Comparison of ENCODE assay signal across 8 mouse cellular contexts in genomic region chr4:136178475-136178921, GRCm38 (mm10). TPM values are rescaled to one million over a fixed set of nuclear protein-coding genes. Genes with fewer than 3 reads are reported as not detected.
DNase-seq lines count a peak whose midpoint lies in the region; ATAC-seq and TF ChIP-seq lines count a peak whose summit lies in the region.

No protein-coding gene starts in this region.

- H3K4me2 ChIP-seq in heart, embryonic 12.5 days, result peak overlapping the region; percentile 45; the same call in 1 of the 2 replicates
- H3K4me2 ChIP-seq in embryonic facial prominence, embryonic 12.5 days (replicated peaks), result no peak overlapping the region
- H3K4me2 ChIP-seq in liver, embryonic 14.5 days (ENCODE audit: low read depth), result peak overlapping the region; percentile 97

- no peaks in the 10 kb centered on the region for H3K9me3 ChIP-seq in heart, embryonic 12.5 days (replicated peaks)
- no peaks in the 10 kb centered on the region for H3K9me3 ChIP-seq in embryonic facial prominence, embryonic 12.5 days
- H3K9me3 ChIP-seq in liver, embryonic 14.5 days (ENCODE audit: control insufficient read depth, low read length), result no peaks in the 10 kb centered on the region

- WGBS in heart, embryonic 12.5 days, result 70% methylated on average over 12 of the region's 12 CpGs
- 79% methylated on average over 12 of the region's 12 CpGs for WGBS in embryonic facial prominence, embryonic 12.5 days
- 26% methylated on average over 12 of the region's 12 CpGs for whole genome bisulfite sequencing in liver, embryonic 14.5 days (ENCODE audit: insufficient replicate concordance)

- H3K4me3 ChIP-seq in heart, embryonic 12.5 days, result no peak overlapping the region
- H3K4me3 ChIP-seq in embryonic facial prominence, embryonic 12.5 days, result no peak overlapping the region
- peak overlapping the region; percentile 49 to 68 for H3K4me3 ChIP-seq in liver, embryonic 14.5 days (ENCODE audit: insufficient read depth in 1 of 2, low read depth in 2 of 2, low read length in 2 of 2)

- peaks cover 5% of the 10 kb centered on the region; the same call in 1 of the 2 replicates for H3K36me3 ChIP-seq in heart, embryonic 12.5 days
- H3K36me3 ChIP-seq in embryonic facial prominence, embryonic 12.5 days, result no peaks in the 10 kb centered on the region
- peaks cover 80% of the 10 kb centered on the region for H3K36me3 ChIP-seq in liver, embryonic 14.5 days (replicated peaks; ENCODE audit: control insufficient read depth, insufficient read depth, low read depth)

- 0 out of 2 replicates have a peak overlapping the region, but pooled peaks have one; percentile 39 for H3K9ac ChIP-seq in heart, embryonic 12.5 days
- H3K9ac ChIP-seq in embryonic facial prominence, embryonic 12.5 days, result no peak overlapping the region
- H3K9ac ChIP-seq in liver, embryonic 14.5 days (replicated peaks), result peak overlapping the region; percentile 99

- no peak; the same call in 1 of the 2 replicates for TF ChIP-seq EP300 in liver, embryonic 14.5 days (IDR thresholded peaks at IDR 0.05; ENCODE audit: low read depth)

- H3K27me3 ChIP-seq in heart, embryonic 12.5 days (replicated peaks), result no peaks in the 10 kb centered on the region
- no peaks in the 10 kb centered on the region for H3K27me3 ChIP-seq in embryonic facial prominence, embryonic 12.5 days
- H3K27me3 ChIP-seq in liver, embryonic 14.5 days (ENCODE audit: control insufficient read depth, insufficient read depth, low read length), result no peaks in the 10 kb centered on the region

- H3K27ac ChIP-seq in heart, embryonic 12.5 days (ENCODE audit: poor library complexity, severe bottlenecking), result peak overlapping the region; percentile 86
- peak overlapping the region; percentile 60 for H3K27ac ChIP-seq in embryonic facial prominence, embryonic 12.5 days
- H3K27ac ChIP-seq in liver, embryonic 14.5 days, result peak overlapping the region; percentile 96

- no peak for ATAC-seq in heart, embryonic 12.5 days (ENCODE audit: insufficient number of reproducible peaks, low FRiP score)
- ATAC-seq in embryonic facial prominence, embryonic 12.5 days (ENCODE audit: insufficient number of reproducible peaks, insufficient read depth, low FRiP score, low TSS enrichment), result no peak
- ATAC-seq in liver, embryonic 14.5 days (ENCODE audit: insufficient read depth), result no peak

- DNase-seq in heart, adult 8-10 months (ENCODE audit: low spot score), result no peak
- peak; percentile 84 for DNase-seq in 416B (ENCODE audit: low read depth)
- no peak for DNase-seq in liver, embryonic 14.5 days (ENCODE audit: low read depth in 3 of 3, low spot score in 3 of 3)
- DNase-seq in adrenal gland, adult 8-10 months, result no peak
- no peak for DNase-seq in gastrocnemius, postnatal 4 days (ENCODE audit: low spot score in 2 of 2)
- DNase-seq in kidney, postnatal 14 days, result no peak

- peaks cover 67% of the 10 kb centered on the region for H3K4me1 ChIP-seq in heart, embryonic 12.5 days (replicated peaks)
- peaks cover 43% of the 10 kb centered on the region for H3K4me1 ChIP-seq in embryonic facial prominence, embryonic 12.5 days
- peaks cover 62 to 68% of the 10 kb centered on the region in 2 experiments for H3K4me1 ChIP-seq in liver, embryonic 14.5 days (replicated peaks; ENCODE audit: control insufficient read depth in 2 of 2, insufficient read depth in 2 of 2, low read length in 1 of 2)

- TF ChIP-seq CTCF in liver, embryonic 14.5 days (IDR thresholded peaks at IDR 0.05; ENCODE audit: low read depth), result no peak

RNA-seq across cellular contexts. Expression of gene E2f2, which starts 6.3 kb away (rescaled TPM):
- polyA plus RNA-seq in heart, embryonic 12.5 days (2016; fragmentation: Nextera tagmentation; extraction: Ambion mirVana), result 8.1 and 9.3 TPM in 2 replicates
- 1 to 10 TPM in 1 of 4 experiments, under 1 TPM in 3; 0.38 to 2.1 (median 0.59) TPM for total RNA-seq in heart, adult 8-10 months (2022)
- 8.3 and 8.7 TPM in 2 replicates for polyA plus RNA-seq in embryonic facial prominence, embryonic 12.5 days (2016; fragmentation: Nextera tagmentation; extraction: Ambion mirVana)
- 38.4 and 40.5 TPM in 2 replicates for polyA plus RNA-seq in liver, embryonic 14.5 days (2012; rRNA removed)
- polyA plus RNA-seq in liver, embryonic 14.5 days (2014; fragmentation: Nextera tagmentation; extraction: Ambion mirVana), result 50.3 and 53.4 TPM in 2 replicates
- 1 to 10 TPM; 2.6 to 3.6 (median 2.7) TPM for total RNA-seq in adrenal gland, adult 8-10 months (2022)
- 10 to 100 TPM; 18.4 to 19.4 TPM for total RNA-seq in gastrocnemius, postnatal 4 days (2021)

RNA-seq across cellular contexts. Expression of gene Asap3, which starts 27.7 kb away (rescaled TPM):
- polyA plus RNA-seq in heart, embryonic 12.5 days (2016; fragmentation: Nextera tagmentation; extraction: Ambion mirVana), result 2.9 and 3.4 TPM in 2 replicates
- 10 to 100 TPM in 1 of 4 experiments, 1 to 10 TPM in 3; 6.8 to 12.6 (median 9.1) TPM for total RNA-seq in heart, adult 8-10 months (2022)
- 13.1 and 13.3 TPM in 2 replicates for polyA plus RNA-seq in embryonic facial prominence, embryonic 12.5 days (2016; fragmentation: Nextera tagmentation; extraction: Ambion mirVana)
- 1.1 and 1.2 TPM in 2 replicates for polyA plus RNA-seq in liver, embryonic 14.5 days (2012; rRNA removed)
- polyA plus RNA-seq in liver, embryonic 14.5 days (2014; fragmentation: Nextera tagmentation; extraction: Ambion mirVana), result 0.66 and 0.85 TPM in 2 replicates
- total RNA-seq in adrenal gland, adult 8-10 months (2022), result 1 to 10 TPM; 2.5 to 4.9 (median 3.6) TPM
- 10 to 100 TPM; 12.2 to 13.4 TPM for total RNA-seq in gastrocnemius, postnatal 4 days (2021)

RNA-seq across cellular contexts. Expression of gene Id3, which starts 35.2 kb away (rescaled TPM):
- polyA plus RNA-seq in heart, embryonic 12.5 days (2016; fragmentation: Nextera tagmentation; extraction: Ambion mirVana), result 320 and 321 TPM in 2 replicates
- 10 to 100 TPM; 41.4 to 71.3 (median 61.6) TPM for total RNA-seq in heart, adult 8-10 months (2022)
- 612 and 623 TPM in 2 replicates for polyA plus RNA-seq in embryonic facial prominence, embryonic 12.5 days (2016; fragmentation: Nextera tagmentation; extraction: Ambion mirVana)
- polyA plus RNA-seq in liver, embryonic 14.5 days (2012; rRNA removed), result 23.0 and 29.8 TPM in 2 replicates
- polyA plus RNA-seq in liver, embryonic 14.5 days (2014; fragmentation: Nextera tagmentation; extraction: Ambion mirVana), result 33.2 and 33.8 TPM in 2 replicates
- total RNA-seq in adrenal gland, adult 8-10 months (2022), result 10 to 100 TPM; 58.3 to 76.8 (median 73.8) TPM
- total RNA-seq in gastrocnemius, postnatal 4 days (2021), result 10 to 100 TPM; 51.3 to 59.3 TPM

Comparison
In these comparisons a context has a peak if more than half of its experiments do, and no peak if none do; other contexts are left out.
1. H3K4me3 ChIP-seq: peak in liver, embryonic 14.5 days (2 of 2); none in heart, embryonic 12.5 days (single experiment) and embryonic facial prominence, embryonic 12.5 days (single experiment).
2. RNA of gene E2f2, which starts 6.3 kb away (total RNA-seq): 18.4 to 19.4 TPM in gastrocnemius, postnatal 4 days; 2.6 to 3.6 TPM in adrenal gland, adult 8-10 months and 0.38 to 2.1 TPM in heart, adult 8-10 months; every median in the first group is over 4 times any median in the second.
3. Peak in every context shown above with its lines, with median percentiles within 50 percentile points of each other: H3K27ac ChIP-seq.